Mouse (Mus musculus): ENCODE results near the gene Cbx1. TPM values are rescaled to one million over a fixed set of nuclear protein-coding genes. Genes with fewer than 3 reads are reported as not detected.

Gene Cbx1
- total and polyA plus RNA-seq, 3 experiments: 132 to 368 (median 152) TPM

DNA sequence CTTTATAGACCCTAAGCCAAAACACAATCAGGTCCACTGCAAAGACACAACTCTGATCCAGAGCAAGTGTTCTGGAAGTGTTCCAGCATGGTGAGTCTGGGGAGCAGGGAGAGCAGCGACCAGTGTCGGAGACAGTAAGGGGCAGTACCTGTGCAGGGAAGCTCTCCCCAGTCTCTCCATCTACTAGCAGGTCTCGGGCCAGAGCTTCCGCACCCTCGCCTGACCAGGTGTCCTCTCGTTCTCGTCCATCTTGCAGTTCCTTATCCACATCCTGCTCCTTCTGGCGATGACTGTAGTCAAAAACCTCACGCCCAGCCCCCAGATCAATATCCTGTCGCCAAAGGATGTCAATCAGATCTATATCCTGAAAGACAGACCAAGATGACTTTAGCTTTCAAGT is 33.0 kb downstream of the Cbx1 start:
- no peaks in the 10 kb centered on the region for H3K27me3 ChIP-seq (ENCODE audit: control insufficient read depth in 1 of 2, insufficient read depth in 2 of 2, low read length in 2 of 2)
- H3K4me3 ChIP-seq (ENCODE audit: control insufficient read depth in 1 of 2, insufficient read depth in 1 of 2, low read depth in 2 of 2, low read length in 2 of 2): no peak overlapping the region
- peaks cover 45% of the 10 kb centered on the region for H3K79me2 ChIP-seq (ENCODE audit: control insufficient read depth, insufficient read depth, low read length, poor library complexity)
- DNase-seq (ENCODE audit: low read depth, low spot score): no peak
- TF ChIP-seq SIN3A (IDR thresholded peaks at IDR 0.05; ENCODE audit: low read length): no peak
- TF ChIP-seq POLR2AphosphoS5 (IDR thresholded peaks at IDR 0.05; ENCODE audit: borderline replicate concordance, low read depth, low read length): no peak
- TF ChIP-seq NELFE (IDR thresholded peaks at IDR 0.05; ENCODE audit: low read depth, low read length): no peak
- TF ChIP-seq MAZ (IDR thresholded peaks at IDR 0.05; ENCODE audit: low read depth, low read length): no peak
- H3K36me3 ChIP-seq (ENCODE audit: control insufficient read depth in 1 of 2, insufficient read depth in 2 of 2, low read length in 2 of 2): peaks cover 41 to 42% of the 10 kb centered on the region in 2 experiments
- H3K9me3 ChIP-seq (replicated peaks; ENCODE audit: insufficient read depth, low read length): no peaks in the 10 kb centered on the region
- H3K9ac ChIP-seq (ENCODE audit: control insufficient read depth, low read depth, low read length, poor library complexity, severe bottlenecking): no peak overlapping the region; the same call in 1 of the 2 replicates
- H3K27ac ChIP-seq (ENCODE audit: control insufficient read depth, low read depth, low read length): peak overlapping the region; percentile 70; the same call in 1 of the 2 replicates
- peaks cover 23 to 44% of the 10 kb centered on the region in 2 experiments; a peak in 3 of 4 replicates for H3K4me1 ChIP-seq (ENCODE audit: control insufficient read depth in 1 of 2, insufficient read depth in 2 of 2, low read length in 2 of 2)

DNA sequence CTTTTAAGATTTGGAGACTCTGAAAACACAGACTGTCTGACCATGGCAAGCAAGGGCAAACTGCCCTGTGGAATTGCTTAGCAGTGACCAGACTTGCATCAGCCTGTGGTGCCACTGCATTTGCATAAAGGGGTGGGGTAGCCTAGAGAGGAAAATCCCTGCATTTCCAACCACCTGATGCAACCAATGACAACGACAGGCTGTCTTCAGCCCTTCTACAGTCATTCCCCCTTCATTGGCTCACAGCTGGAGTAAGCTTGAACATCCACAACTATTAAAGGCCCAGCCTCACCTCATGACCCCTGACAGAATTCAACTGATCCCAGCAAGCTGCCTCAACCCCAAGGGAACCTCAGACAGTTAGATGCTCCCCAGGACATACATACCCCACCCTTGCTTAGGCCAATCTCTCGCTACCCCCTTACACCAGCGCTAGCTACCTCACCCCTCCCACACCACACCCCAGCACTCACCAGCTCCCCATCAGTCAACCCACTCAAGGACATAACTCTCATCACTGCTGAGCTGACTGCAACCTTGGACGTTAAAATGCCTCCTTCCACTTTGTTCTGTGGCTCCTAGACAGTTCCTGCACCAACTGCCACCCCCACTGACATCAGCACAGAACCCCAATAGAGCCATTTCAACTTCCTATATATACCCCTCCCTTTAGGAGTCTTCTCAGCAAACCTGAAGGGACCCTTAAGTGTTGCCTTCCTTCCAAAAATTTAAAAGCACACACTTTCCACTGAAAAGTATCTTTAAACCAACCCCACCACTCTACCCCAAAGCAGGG is 33.9 kb downstream of the Cbx1 start:
- Histone ChIP-seq H3K9ac (ENCODE audit: control insufficient read depth, low read depth, low read length, poor library complexity, severe bottlenecking) (peak overlapping the region; percentile 60), H3K27ac (ENCODE audit: control insufficient read depth, low read depth, low read length) (peak overlapping the region; percentile 71), H3K27me3 (ENCODE audit: control insufficient read depth in 1 of 2, insufficient read depth in 2 of 2, low read length in 2 of 2) (no peaks in the 10 kb centered on the region), H3K4me1 (ENCODE audit: control insufficient read depth in 1 of 2, insufficient read depth in 2 of 2, low read length in 2 of 2) (peaks cover 23 to 51% of the 10 kb centered on the region in 2 experiments; a peak in 3 of 4 replicates), H3K9me3 (replicated peaks; ENCODE audit: insufficient read depth, low read length) (no peaks in the 10 kb centered on the region), H3K79me2 (ENCODE audit: control insufficient read depth, insufficient read depth, low read length, poor library complexity) (peaks cover 54% of the 10 kb centered on the region), H3K4me3 (ENCODE audit: control insufficient read depth in 1 of 2, insufficient read depth in 1 of 2, low read depth in 2 of 2, low read length in 2 of 2) (peak overlapping the region; percentile 7 to 57; a peak in 2 of 4 replicates), H3K36me3 (ENCODE audit: control insufficient read depth in 1 of 2, insufficient read depth in 2 of 2, low read length in 2 of 2) (peaks cover 46 to 49% of the 10 kb centered on the region in 2 experiments)
- DNase-seq (ENCODE audit: low read depth, low spot score): peak; percentile 80
- peak; percentile 45; the same call in 1 of the 2 replicates for TF ChIP-seq ZMIZ1 (IDR thresholded peaks at IDR 0.05; ENCODE audit: low read depth, low read length)
- peak; percentile 38; the same call in 1 of the 2 replicates for TF ChIP-seq MXI1 (IDR thresholded peaks at IDR 0.05; ENCODE audit: low read depth, low read length)
- no peak for TF ChIP-seq MYB (IDR thresholded peaks at IDR 0.05; ENCODE audit: low read depth, low read length)
- no peak for TF ChIP-seq MAX (IDR thresholded peaks at IDR 0.05; ENCODE audit: low read length)
- TF ChIP-seq MYC (IDR thresholded peaks at IDR 0.05; ENCODE audit: low read depth, low read length): no peak
- 0 out of 2 replicates have a peak, but pooled peaks have one; percentile 8 for TF ChIP-seq HCFC1 (IDR thresholded peaks at IDR 0.05; ENCODE audit: low read depth, low read length)
- peak; percentile 46; the same call in 1 of the 2 replicates for TF ChIP-seq TCF12 (IDR thresholded peaks at IDR 0.05; ENCODE audit: low read depth, low read length)
- TF ChIP-seq CHD1 (IDR thresholded peaks at IDR 0.05; ENCODE audit: low read depth, low read length): 0 out of 2 replicates have a peak, but pooled peaks have one; percentile 50
- no peak for TF ChIP-seq BHLHE40 (IDR thresholded peaks at IDR 0.05; ENCODE audit: borderline replicate concordance, low read depth, low read length)
- peak in 1 of 2 experiments; percentile 54; a peak in 1 of 4 replicates for TF ChIP-seq EP300 (IDR thresholded peaks at IDR 0.05; ENCODE audit: low read depth in 1 of 2, low read length in 2 of 2)
- peak; percentile 76 for TF ChIP-seq SIN3A (IDR thresholded peaks at IDR 0.05; ENCODE audit: low read length)
- TF ChIP-seq SMC3 (IDR thresholded peaks at IDR 0.05; ENCODE audit: low read depth, low read length): no peak
- TF ChIP-seq KAT2A (conservative IDR thresholded peaks at IDR 0.05; ENCODE audit: low read depth, low read length): no peak
- no peak for TF ChIP-seq MEF2A (IDR thresholded peaks at IDR 0.05; ENCODE audit: extremely low read depth, insufficient replicate concordance, low read depth, low read length, poor library complexity, severe bottlenecking)
- TF ChIP-seq ETS1 (IDR thresholded peaks at IDR 0.05; ENCODE audit: low read depth, low read length): peak; percentile 84; the same call in 1 of the 2 replicates
- peak; percentile 15; the same call in 1 of the 2 replicates for TF ChIP-seq TBP (IDR thresholded peaks at IDR 0.05; ENCODE audit: low read depth, low read length)
- TF ChIP-seq NELFE (IDR thresholded peaks at IDR 0.05; ENCODE audit: low read depth, low read length): peak; percentile 18; the same call in 1 of the 2 replicates
- peak; percentile 62; the same call in 1 of the 2 replicates for TF ChIP-seq USF1 (IDR thresholded peaks at IDR 0.05; ENCODE audit: low read depth, low read length)

All from MEL (cell line).